Mouse (Mus musculus) adrenal gland, adult 18-20 months (tissue): ENCODE measurements at regions not wholly inside any gene's neighbourhood (a gene's known extent, or its start where the extent isn't known, plus 50 kb on each side); places are given as distances from the start of the nearest gene placed in this dataset.
A peak's percentile ranks its signal among the peaks of the same experiment; 100 is the strongest.
"Not testable (repeated sequence)": the region's sequence is repeated elsewhere in the genome, so short reads cannot be mapped to it uniquely, and the experiment has no call there.

ENCODE experiments used
- DNase-seq, 2 experiments: peaks; one replicate each; pipeline ENCODE4 v3.0.0; 2021 to 2022; ENCODE audit warnings: low spot score in 2 of 2

GRCm38 (mm10) chr12:114909799-114910198 lies 1137.7 kb upstream of the Zfp386 start:
- not testable (repeated sequence) for DNase-seq

- not testable (repeated sequence) for DNase-seq
Observed at GRCm38 (mm10) chr12:114914406-114914805, 1133.1 kb upstream of the Zfp386 start.

GRCm38 (mm10) chr12:114927691-114928090 lies 1119.8 kb upstream of the Zfp386 start:
- DNase-seq = no peak

- DNase-seq = no peak
Observed at GRCm38 (mm10) chr12:114932158-114932557, 1115.4 kb upstream of the Zfp386 start.

- DNase-seq = no peak
Observed at GRCm38 (mm10) chr12:114932669-114933068, 1114.9 kb upstream of the Zfp386 start.

- not testable (repeated sequence) for DNase-seq
Observed at GRCm38 (mm10) chr12:114936865-114937264, 1110.7 kb upstream of the Zfp386 start.

GRCm38 (mm10) chr12:114939576-114939975 lies 1107.9 kb upstream of the Zfp386 start:
- no peak for DNase-seq

GRCm38 (mm10) chr12:114962105-114962504 lies 1085.4 kb upstream of the Zfp386 start:
- DNase-seq = no peak

- not testable (repeated sequence) for DNase-seq
Observed at GRCm38 (mm10) chr12:114964251-114964650, 1083.3 kb upstream of the Zfp386 start.

- peak; percentile 12 to 22 for DNase-seq
Observed at GRCm38 (mm10) chr12:114981476-114982136, 1065.9 kb upstream of the Zfp386 start.

- DNase-seq = peak in 1 of 2 experiments; percentile 8
Observed at GRCm38 (mm10) chr12:114990916-114991315, 1056.6 kb upstream of the Zfp386 start.

- DNase-seq = no peak
Observed at GRCm38 (mm10) chr12:114996817-114997216, 1050.7 kb upstream of the Zfp386 start.

GRCm38 (mm10) chr12:115003118-115003517 lies 1044.4 kb upstream of the Zfp386 start:
- no peak for DNase-seq

- DNase-seq = no peak
Observed at GRCm38 (mm10) chr12:115008434-115008833, 1039.1 kb upstream of the Zfp386 start.

- no peak for DNase-seq
Observed at GRCm38 (mm10) chr12:115012751-115013150, 1034.8 kb upstream of the Zfp386 start.

GRCm38 (mm10) chr12:115023742-115024141 lies 1023.8 kb upstream of the Zfp386 start:
- DNase-seq = no peak

GRCm38 (mm10) chr12:115034438-115035129 lies 1012.9 kb upstream of the Zfp386 start:
- no peak for DNase-seq

GRCm38 (mm10) chr12:115055080-115055479 lies 992.4 kb upstream of the Zfp386 start:
- DNase-seq = no peak

- DNase-seq = not testable (repeated sequence)
Observed at GRCm38 (mm10) chr12:115059954-115060353, 987.6 kb upstream of the Zfp386 start.

GRCm38 (mm10) chr12:115067251-115067650 lies 980.3 kb upstream of the Zfp386 start:
- no peak for DNase-seq

GRCm38 (mm10) chr12:115091460-115091859 lies 956.1 kb upstream of the Zfp386 start:
- DNase-seq = not testable (repeated sequence)

GRCm38 (mm10) chr12:115109742-115110141 lies 937.8 kb upstream of the Zfp386 start:
- no peak for DNase-seq
